Mouse (Mus musculus): Measurements from ENCODE around the gene Dazl. TPM values are rescaled to one million over a fixed set of nuclear protein-coding genes. Genes with fewer than 3 reads are reported as not detected.
"Not testable (repeated sequence)": the region's sequence is repeated elsewhere in the genome, so short reads cannot be mapped to it uniquely, and the experiment has no call there.

The Dazl gene
- total RNA-seq, 2 experiments from 2014 or later = 0.10 to 0.22 TPM

GRCm38 (mm10) chr17:50292661-50293171 is 720 bp downstream of the Dazl start:
- intact Hi-C loops (cut with DNase I) = loop anchor here (5.0 kb wide), 4 partner anchors 215 to 680 kb away; partner anchors contain the start of gene Plcl2
- DNase-seq = peak; percentile 93

- intact Hi-C loops (cut with DNase I) = loop anchor here (1.0 to 5.0 kb wide), 5 partner anchors 216 to 681 kb away; partner anchors contain the start of gene Plcl2
- peak in 1 of 2 experiments; percentile 30 for DNase-seq
Observed at GRCm38 (mm10) chr17:50291485-50292200, 1.8 kb downstream of the Dazl start.

GRCm38 (mm10) chr17:50284845-50285244 is 8.6 kb downstream of the Dazl start:
- no peak for DNase-seq
- intact Hi-C loops (cut with DNase I) = no loop called here

GRCm38 (mm10) chr17:50261615-50262014 is 31.8 kb downstream of the Dazl start:
- DNase-seq; intact Hi-C loops (cut with DNase I): not testable (repeated sequence)

- intact Hi-C loops (cut with DNase I) = no loop called here
- no peak for DNase-seq
Observed at GRCm38 (mm10) chr17:50260856-50261255, 32.6 kb downstream of the Dazl start.

GRCm38 (mm10) chr17:50246605-50247004 is 46.8 kb downstream of the Dazl start:
- intact Hi-C loops (cut with DNase I) = no loop called here
- no peak for DNase-seq

GRCm38 (mm10) chr17:50244675-50245074 is 48.8 kb downstream of the Dazl start:
- intact Hi-C loops (cut with DNase I) = no loop called here
- no peak for DNase-seq

GRCm38 (mm10) chr17:50243326-50243725 is 50.1 kb downstream of the Dazl start:
- intact Hi-C loops (cut with DNase I) = no loop called here
- no peak for DNase-seq

- intact Hi-C loops (cut with DNase I) = loop anchor here (1.0 kb wide), 3 partner anchors 270 to 303 kb away; no protein-coding TSS in a partner anchor
- no peak for DNase-seq
Observed at GRCm38 (mm10) chr17:50237818-50238610, 55.4 kb downstream of the Dazl start.

- peak; percentile 88 to 92 for DNase-seq
- intact Hi-C loops (cut with DNase I) = loop anchor here (1.0 kb wide), 2 partner anchors 269 to 302 kb away; no protein-coding TSS in a partner anchor
Observed at GRCm38 (mm10) chr17:50237436-50237709, 56.1 kb downstream of the Dazl start.

GRCm38 (mm10) chr17:50236702-50237435 is 56.6 kb downstream of the Dazl start:
- intact Hi-C loops (cut with DNase I) = loop anchor here (1.0 kb wide), 2 partner anchors 269 to 302 kb away; no protein-coding TSS in a partner anchor
- DNase-seq = peak in 1 of 2 experiments; percentile 24

- intact Hi-C loops (cut with DNase I) = loop anchor here (2.0 kb wide), 1 partner anchor 43 kb away; no protein-coding TSS in a partner anchor
- peak in 1 of 2 experiments; percentile 27 for DNase-seq
Observed at GRCm38 (mm10) chr17:50235943-50236701, 57.3 kb downstream of the Dazl start.

- intact Hi-C loops (cut with DNase I) = loop anchor here (2.0 kb wide), 1 partner anchor 41 kb away; no protein-coding TSS in a partner anchor
- no peak for DNase-seq
Observed at GRCm38 (mm10) chr17:50233956-50234355, 59.5 kb downstream of the Dazl start.

- no peak for DNase-seq
- intact Hi-C loops (cut with DNase I) = no loop called here
Observed at GRCm38 (mm10) chr17:50232821-50233220, 60.6 kb downstream of the Dazl start.

- intact Hi-C loops (cut with DNase I) = no loop called here
- DNase-seq = no peak
Observed at GRCm38 (mm10) chr17:50231206-50231605, 62.2 kb downstream of the Dazl start.

GRCm38 (mm10) chr17:50229534-50229933 is 63.9 kb downstream of the Dazl start:
- intact Hi-C loops (cut with DNase I) = no loop called here

More at GRCm38 (mm10) chr17:50229534-50229933, 63.9 kb downstream of the Dazl start:
- no peak for DNase-seq
